Mouse (Mus musculus) kidney, adult 2 months (tissue): Measurements from ENCODE around the gene Krtap19-5. TPM values are rescaled to one million over a fixed set of nuclear protein-coding genes. Genes with fewer than 3 reads are reported as not detected.

Experiments used
- DNase-seq: peaks from one replicate; pipeline ENCODE4 v3.0.0; 2021
- H3K27ac ChIP-seq: fragments of 200-500 bp; 2 replicates; pipeline ENCODE4 v1.5.1; 2012; ENCODE audit warnings: low read depth, low read length, control low read depth, inconsistent platforms; ENCODE audit not compliant: insufficient read depth
- H3K27me3 ChIP-seq: fragments of 200-500 bp; replicated peaks from 2 replicates; pipeline ENCODE4 v1.6.1; 2012; ENCODE audit warnings: mild to moderate bottlenecking, moderate library complexity, low read length, inconsistent platforms; ENCODE audit not compliant: control insufficient read depth, insufficient read depth
- H3K36me3 ChIP-seq: fragments of 200-500 bp; 2 replicates; pipeline ENCODE4 v1.6.1; 2012; ENCODE audit warnings: mild to moderate bottlenecking, moderate library complexity, low read length, inconsistent platforms; ENCODE audit not compliant: control insufficient read depth, insufficient read depth
- H3K4me1 ChIP-seq: fragments of 200-500 bp; 2 replicates; pipeline ENCODE4 v1.6.1; 2011; ENCODE audit warnings: low read length; ENCODE audit not compliant: control insufficient read depth, insufficient read depth
- H3K4me3 ChIP-seq: fragments of 200-500 bp; 2 replicates; pipeline ENCODE4 v1.5.1; 2011; ENCODE audit warnings: mild to moderate bottlenecking, low read depth, low read length, control low read depth; ENCODE audit not compliant: insufficient read depth
- CTCF ChIP-seq: fragments of 200-500 bp; conservative IDR thresholded peaks from 2 replicates; pipeline ENCODE4 v1.5.1; 2011; ENCODE audit warnings: low read depth, mild to moderate bottlenecking, control low read depth, low read length, moderate library complexity, mixed read lengths; ENCODE audit not compliant: insufficient read depth, insufficient read length
- POLR2A ChIP-seq: fragments of 200-500 bp; IDR thresholded peaks from one replicate; pipeline ENCODE4 v1.6.1; 2011; ENCODE audit warnings: low read depth, low read length, control low read depth
- WGBS: fragments of 180-500 bp; shearing (Covaris S2); methylation state at CpG from one replicate; pipeline ENCODE4 v1.1.7; 2018; 5-methylcytosine and 5-hydroxymethylcytosine counted together
- polyA plus RNA-seq: library from polyadenylated mRNA; depleted of rRNA; stranded (reverse); fragments of >200 nt; gene quantifications from 2 replicates; pipeline ENCODE4 v1.2.3, GENCODE M21; 2012; rRNA removed

Gene Krtap19-5
- not detected in 2 replicates for polyA plus RNA-seq

DNA sequence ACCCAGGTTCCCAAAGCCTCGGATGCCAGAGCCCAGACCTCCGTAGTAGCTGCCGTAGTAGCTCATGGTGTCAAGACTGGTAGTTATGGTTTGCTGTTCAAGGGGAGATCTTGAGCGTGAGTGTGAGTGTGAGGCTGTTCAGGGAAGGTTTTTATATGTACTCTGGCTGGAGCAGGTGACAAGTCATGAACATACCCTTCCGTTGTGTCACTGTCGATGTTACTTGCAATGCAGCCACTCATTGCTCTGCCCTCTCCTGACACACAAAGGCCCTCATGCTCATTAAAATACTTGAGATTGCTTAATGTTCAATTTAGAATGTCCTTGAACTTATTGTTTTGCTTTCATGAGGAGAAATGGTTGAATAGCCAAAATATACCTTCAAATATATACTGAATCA lies at the start of gene Krtap19-5:
TSS of gene Krtap19-5 (minus strand) at position 101 of the 400 bp plus-strand sequence.
- no peak within 1 kb of the TSS for H3K27ac ChIP-seq
- no peak for DNase-seq
- WGBS, result 94% methylated on average over 6 of the region's 6 CpGs

DNA sequence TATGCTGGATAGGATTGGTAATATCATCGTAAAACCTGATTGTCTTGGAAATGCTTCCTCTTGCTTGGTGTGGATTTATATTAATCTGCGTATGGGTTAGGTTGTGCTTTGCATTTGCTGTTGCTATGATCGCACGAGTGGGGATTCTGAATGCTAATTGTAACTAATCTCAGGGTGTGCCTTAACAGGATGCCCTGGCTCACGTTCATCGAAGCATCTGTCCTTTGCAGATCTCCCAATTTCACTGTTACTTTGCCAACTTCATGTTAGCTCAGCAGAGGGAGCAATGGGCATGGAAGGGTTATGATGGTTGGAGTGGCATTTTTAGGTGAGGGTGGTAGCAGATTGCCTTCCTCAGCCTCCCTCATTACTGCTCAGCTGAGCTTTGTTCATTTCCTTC lies 44.8 kb upstream of the Krtap19-5 start:
- 80% methylated on average over 6 of the region's 6 CpGs for WGBS
- Histone ChIP-seq H3K4me1 (no peaks in the 10 kb centered on the region), H3K27ac (no peak overlapping the region), H3K4me3 (no peak overlapping the region), H3K27me3 (no peaks in the 10 kb centered on the region), H3K36me3 (no peaks in the 10 kb centered on the region)
- TF ChIP-seq POLR2A (no peak), CTCF (no peak)
- no peak for DNase-seq

More for the DNA sequence above, at the start of gene Krtap19-5:
- Histone ChIP-seq H3K36me3 (no peaks in the 10 kb centered on the region), H3K27me3 (no peaks in the 10 kb centered on the region), H3K4me1 (no peaks in the 10 kb centered on the region), H3K4me3 (no peak within 1 kb of the TSS)
- TF ChIP-seq CTCF (no peak), POLR2A (no peak)

DNA sequence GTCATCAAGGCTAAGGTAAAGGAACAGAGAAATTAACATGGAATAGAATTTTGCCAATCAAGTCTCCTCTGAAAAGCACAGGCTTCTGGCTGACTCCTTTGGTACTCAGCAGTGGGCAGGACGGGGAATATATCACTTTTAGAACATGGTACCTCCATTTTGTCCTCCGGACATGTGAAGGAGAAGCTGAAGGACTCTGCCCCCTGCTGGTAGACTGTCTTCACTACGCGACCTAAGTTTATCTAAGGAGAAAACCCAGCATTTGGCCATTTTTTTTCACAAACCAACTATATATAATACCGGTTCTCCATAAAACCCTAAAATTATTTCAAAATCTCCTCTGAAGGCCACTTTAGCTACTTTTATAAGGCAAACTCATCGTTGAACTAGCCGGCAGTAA lies 42.0 kb upstream of the Krtap19-5 start:
- 63% methylated on average over 7 of the region's 7 CpGs for WGBS
- Histone ChIP-seq H3K27ac (no peak overlapping the region), H3K36me3 (no peaks in the 10 kb centered on the region), H3K4me3 (no peak overlapping the region), H3K27me3 (no peaks in the 10 kb centered on the region), H3K4me1 (no peaks in the 10 kb centered on the region)
- TF ChIP-seq CTCF (0 out of 2 replicates have a peak, but pooled peaks have one; percentile 21), POLR2A (no peak)
- DNase-seq, result peak; percentile 4

DNA sequence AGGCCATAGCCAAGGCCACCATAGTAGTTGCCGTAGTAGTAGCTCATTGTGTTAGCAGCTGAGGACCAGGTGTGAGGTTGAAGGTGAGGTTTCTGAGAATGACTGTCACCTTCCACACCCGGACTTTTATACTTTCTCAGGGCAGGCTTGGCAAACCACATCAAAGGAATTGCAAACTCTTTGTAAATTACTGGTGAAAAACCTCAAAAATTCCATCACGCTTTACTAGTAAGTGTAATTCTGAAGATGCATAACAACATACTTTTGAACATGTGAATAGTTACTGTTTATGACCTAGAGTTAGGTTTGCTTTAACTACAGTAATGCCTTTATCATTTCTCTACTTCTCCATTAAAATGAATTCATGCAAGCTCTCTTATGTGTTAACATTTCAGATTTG lies 35.9 kb upstream of the Krtap19-5 start, which contains the start of gene Krtap19-9b:
TSS of gene Krtap19-9b (minus strand) at position 101 of the 400 bp plus-strand sequence.
- H3K36me3 ChIP-seq, result no peaks in the 10 kb centered on the region
- TF ChIP-seq POLR2A (no peak), CTCF (no peak)

GRCm38 (mm10) chr16:88886870-88887269 lies 9.4 kb downstream of the Krtap19-5 start:
- DNase-seq, result no peak
- TF ChIP-seq CTCF (no peak), POLR2A (no peak)
- Histone ChIP-seq H3K27me3 (no peaks in the 10 kb centered on the region), H3K4me3 (no peak overlapping the region), H3K36me3 (no peaks in the 10 kb centered on the region), H3K27ac (no peak overlapping the region), H3K4me1 (no peaks in the 10 kb centered on the region)
- WGBS, result 82% methylated on average over 6 of the region's 6 CpGs

More for the DNA sequence above, 35.9 kb upstream of the Krtap19-5 start, which contains the start of gene Krtap19-9b:
- H3K27ac ChIP-seq, result no peak within 1 kb of the TSS
- WGBS, result 84% methylated on average over 3 of the region's 3 CpGs
- H3K4me3 ChIP-seq, result no peak within 1 kb of the TSS
- no peaks in the 10 kb centered on the region for H3K27me3 ChIP-seq
- H3K4me1 ChIP-seq, result no peaks in the 10 kb centered on the region
- DNase-seq, result no peak

DNA sequence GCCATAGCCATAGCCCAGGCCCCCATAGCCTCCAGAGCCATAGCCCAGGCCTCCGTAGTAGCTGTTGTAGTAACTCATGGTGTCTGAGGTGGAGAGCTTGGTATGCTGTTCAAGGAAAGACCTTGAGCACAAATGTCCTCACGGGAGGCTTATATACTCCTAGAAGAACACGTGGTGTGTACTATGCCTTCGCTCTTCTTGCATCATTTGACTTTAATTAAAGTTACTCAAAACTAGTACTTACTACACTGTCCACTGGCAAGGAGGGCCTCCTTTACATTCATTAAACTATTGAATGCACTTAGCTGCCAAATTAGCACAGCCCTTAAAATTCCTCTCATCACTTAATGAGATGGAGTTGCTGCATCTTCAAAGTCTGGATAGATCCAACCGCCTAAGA lies 11.3 kb downstream of the Krtap19-5 start, which contains the start of gene Krtap19-4:
TSS of gene Krtap19-4 (minus strand) at position 101 of the 400 bp plus-strand sequence.
- Histone ChIP-seq H3K4me3 (no peak within 1 kb of the TSS), H3K36me3 (no peaks in the 10 kb centered on the region), H3K27ac (no peak within 1 kb of the TSS), H3K4me1 (no peaks in the 10 kb centered on the region), H3K27me3 (no peaks in the 10 kb centered on the region)
- WGBS, result 92% methylated on average over 5 of the region's 5 CpGs
- DNase-seq, result no peak
- no peak for TF ChIP-seq POLR2A
- no peak for TF ChIP-seq CTCF

DNA sequence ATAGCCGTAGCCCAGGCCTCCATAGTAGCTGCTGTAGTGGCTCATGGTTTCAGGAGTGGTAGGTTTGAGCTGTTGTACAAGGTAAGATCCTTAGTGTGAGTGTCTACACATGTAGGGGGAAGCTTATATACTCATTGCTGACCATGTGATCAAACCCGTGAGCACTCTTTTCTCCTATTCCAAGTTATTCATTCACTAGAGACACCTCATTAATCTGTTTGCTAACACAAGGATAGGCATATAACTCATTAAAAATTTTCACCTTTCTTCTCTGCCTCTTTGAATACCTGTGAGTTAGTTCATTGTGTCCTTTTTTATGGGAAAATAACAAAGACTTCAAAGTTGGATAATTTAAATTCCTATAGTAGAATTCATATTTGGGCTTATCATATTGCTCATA lies 18.3 kb downstream of the Krtap19-5 start, which contains the start of gene Krtap19-3:
TSS of gene Krtap19-3 (minus strand) at position 101 of the 400 bp plus-strand sequence.
- DNase-seq, result no peak
- TF ChIP-seq CTCF (no peak), POLR2A (no peak)
- Histone ChIP-seq H3K4me3 (no peak within 1 kb of the TSS), H3K36me3 (no peaks in the 10 kb centered on the region), H3K27me3 (no peaks in the 10 kb centered on the region), H3K27ac (no peak within 1 kb of the TSS), H3K4me1 (no peaks in the 10 kb centered on the region)
- WGBS, result 69% methylated on average over 2 of the region's 2 CpGs

DNA sequence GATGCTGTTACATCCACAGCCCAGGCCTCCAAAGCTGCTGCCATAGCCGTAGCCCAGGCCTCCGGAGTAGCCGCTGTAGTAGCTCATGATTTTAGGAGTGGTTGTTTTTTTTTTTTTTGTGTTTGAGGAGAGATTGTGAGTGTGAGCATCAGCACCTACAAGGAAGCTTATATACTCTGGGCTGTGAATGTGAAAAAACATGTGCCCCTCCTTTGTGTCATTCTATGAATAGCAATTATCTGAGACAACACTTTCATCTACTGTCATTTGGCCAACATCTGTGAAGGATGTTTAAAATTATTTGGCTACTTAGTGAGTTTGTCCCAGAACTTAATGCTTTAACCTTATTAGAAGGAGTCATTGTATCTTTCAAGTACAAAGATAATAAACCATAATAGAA lies 22.1 kb downstream of the Krtap19-5 start, which contains the start of gene Krtap19-2:
TSS of gene Krtap19-2 (minus strand) at position 101 of the 400 bp plus-strand sequence.
- Histone ChIP-seq H3K27ac (no peak within 1 kb of the TSS), H3K27me3 (no peaks in the 10 kb centered on the region), H3K4me1 (no peaks in the 10 kb centered on the region), H3K4me3 (no peak within 1 kb of the TSS), H3K36me3 (no peaks in the 10 kb centered on the region)
- no peak for DNase-seq
- WGBS, result 95% methylated on average over 3 of the region's 3 CpGs
- no peak for TF ChIP-seq POLR2A
- no peak for TF ChIP-seq CTCF
